Mouse (Mus musculus) limb, embryonic 15.5 days (tissue): Measurements from ENCODE around the gene Sdsl. TPM values are rescaled to one million over a fixed set of nuclear protein-coding genes. Genes with fewer than 3 reads are reported as not detected.

Experiments used
- ATAC-seq: fragments of 200-750 bp; cut with Nextera tagmentation; 2 replicates; pipeline ENCODE4 v1.8.0; 2017; ENCODE audit warnings: low read depth, moderate TSS enrichment; ENCODE audit not compliant: insufficient number of reproducible peaks, low FRiP score, low TSS enrichment
- H3K27ac ChIP-seq: fragments of 300-500 bp; sonication (generic); 2 replicates; pipeline ENCODE4 v1.5.1; 2015; ENCODE audit warnings: moderate library complexity, mild to moderate bottlenecking, inconsistent platforms
- H3K27me3 ChIP-seq: fragments of 300-500 bp; sonication (generic); 2 replicates; pipeline ENCODE4 v1.6.1; 2015; ENCODE audit warnings: inconsistent platforms
- H3K36me3 ChIP-seq: fragments of 300-500 bp; sonication (generic); 2 replicates; pipeline ENCODE4 v1.6.1; 2015; ENCODE audit warnings: inconsistent platforms
- H3K4me1 ChIP-seq: fragments of 300-500 bp; sonication (generic); 2 replicates; pipeline ENCODE4 v1.6.1; 2015; ENCODE audit warnings: inconsistent platforms
- H3K4me2 ChIP-seq: fragments of 300-500 bp; sonication (generic); 2 replicates; pipeline ENCODE4 v1.6.1; 2015; ENCODE audit warnings: mild to moderate bottlenecking, inconsistent platforms
- H3K4me3 ChIP-seq: fragments of 300-500 bp; sonication (generic); 2 replicates; pipeline ENCODE4 v1.5.1; 2015; ENCODE audit warnings: mild to moderate bottlenecking, inconsistent platforms
- H3K9ac ChIP-seq: fragments of 300-500 bp; sonication (generic); 2 replicates; pipeline ENCODE4 v1.6.1; 2015; ENCODE audit warnings: inconsistent platforms
- H3K9me3 ChIP-seq: fragments of 300-500 bp; sonication (generic); 2 replicates; pipeline ENCODE4 v1.6.1; 2016; ENCODE audit warnings: inconsistent platforms
- WGBS: fragments of 180-500 bp; shearing (Covaris S2); methylation state at CpG from one replicate; pipeline ENCODE4 v1.1.7; 2015; 5-methylcytosine and 5-hydroxymethylcytosine counted together
- polyA plus RNA-seq: library from polyadenylated mRNA; unstranded; fragments of >200 nt; fragmentation: Nextera tagmentation; extraction: Ambion mirVana; gene quantifications from 2 replicates; pipeline ENCODE4 v1.2.1, GENCODE M21; 2015

Sdsl gene
- polyA plus RNA-seq, 1 experiment from 2014 or later: 0.95 TPM

DNA sequence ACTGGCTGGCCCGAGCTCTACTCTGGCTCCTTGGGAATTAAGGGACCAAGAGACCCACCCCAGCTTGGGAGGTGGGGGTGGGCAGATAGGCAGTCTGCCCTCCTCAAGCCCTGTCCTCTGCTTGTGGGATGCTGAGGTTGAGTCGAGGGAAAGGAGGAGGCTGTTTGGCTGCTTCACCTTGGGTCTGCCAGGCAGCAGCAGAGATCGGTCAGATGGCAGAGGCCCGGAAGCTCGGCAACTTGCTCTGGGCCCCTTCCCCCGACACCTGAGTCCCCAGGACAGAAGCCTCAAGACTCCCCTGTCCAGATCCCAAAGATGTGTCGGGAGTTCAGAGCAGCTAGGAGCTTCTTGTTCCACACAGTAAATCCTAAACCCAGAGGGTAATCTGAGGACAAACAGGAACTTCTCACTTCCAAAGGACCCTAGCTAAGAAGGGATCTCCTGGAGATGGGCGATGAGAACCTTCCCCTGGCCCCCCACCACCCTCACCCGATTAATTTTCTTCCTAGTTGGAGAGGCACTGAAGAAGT lies 40.1 kb downstream of the Sdsl start:
- Histone ChIP-seq H3K27me3 (peaks cover 97% of the 10 kb centered on the region), H3K4me1 (peaks cover 18% of the 10 kb centered on the region), H3K9me3 (no peaks in the 10 kb centered on the region), H3K4me3 (no peak overlapping the region), H3K4me2 (no peak overlapping the region), H3K36me3 (no peaks in the 10 kb centered on the region), H3K27ac (no peak overlapping the region), H3K9ac (no peak overlapping the region)
- no peak for ATAC-seq
- 2% methylated on average over 9 of the region's 9 CpGs for WGBS

DNA sequence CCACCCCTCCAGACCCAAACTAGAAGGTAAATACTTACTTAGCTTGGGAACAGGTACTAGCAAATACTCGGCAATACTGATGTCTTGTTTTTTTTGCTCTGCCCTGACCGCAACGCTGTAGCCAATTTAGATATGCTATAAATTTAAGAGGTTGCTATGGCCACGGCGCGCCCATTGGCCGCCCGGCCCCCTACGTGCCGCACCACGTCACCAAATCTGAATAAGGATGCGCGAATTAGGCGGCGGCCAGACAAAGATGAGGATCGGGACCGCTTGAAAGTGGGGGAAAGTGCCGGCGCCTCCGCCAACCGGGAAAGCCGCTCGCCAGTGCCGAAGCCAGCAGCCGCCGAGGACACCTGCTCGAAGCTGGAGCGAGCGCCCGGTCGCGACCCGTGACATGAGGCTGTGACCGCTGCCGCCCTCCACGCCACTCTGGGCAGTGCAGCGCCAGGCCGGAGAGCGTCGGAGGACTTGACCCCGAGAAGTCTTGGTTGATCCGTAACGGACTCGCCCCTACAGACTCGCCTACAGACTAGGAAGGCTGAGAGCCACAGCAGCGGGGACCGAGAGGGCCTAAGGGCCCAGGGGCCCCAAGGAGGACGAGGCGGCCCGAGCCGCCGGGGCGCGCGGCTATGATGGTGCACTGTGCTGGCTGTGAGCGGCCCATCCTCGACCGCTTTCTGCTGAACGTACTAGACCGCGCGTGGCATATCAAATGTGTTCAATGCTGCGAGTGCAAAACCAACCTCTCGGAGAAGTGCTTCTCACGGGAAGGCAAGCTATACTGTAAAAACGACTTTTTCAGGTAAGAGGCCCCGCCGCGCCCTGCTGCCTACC lies 40.7 kb downstream of the Sdsl start, which contains the start of gene Lhx5:
Lhx5 (plus strand) TSS at position 51 of the 837 bp plus-strand sequence.
- H3K27me3 ChIP-seq: peaks cover 97% of the 10 kb centered on the region
- no peak for ATAC-seq
- under 1% methylated on average over 69 of the region's 69 CpGs for WGBS
- no peaks in the 10 kb centered on the region for H3K36me3 ChIP-seq
- no peak within 1 kb of the TSS for H3K9ac ChIP-seq
- H3K4me1 ChIP-seq: peaks cover 17% of the 10 kb centered on the region
- H3K9me3 ChIP-seq: no peaks in the 10 kb centered on the region
- H3K4me2 ChIP-seq: 0 out of 2 replicates have a peak within 1 kb of the TSS, but pooled peaks have one; percentile 3
- no peak within 1 kb of the TSS for H3K27ac ChIP-seq
- H3K4me3 ChIP-seq: peak within 1 kb of the TSS; percentile 10; the same call in 1 of the 2 replicates

DNA sequence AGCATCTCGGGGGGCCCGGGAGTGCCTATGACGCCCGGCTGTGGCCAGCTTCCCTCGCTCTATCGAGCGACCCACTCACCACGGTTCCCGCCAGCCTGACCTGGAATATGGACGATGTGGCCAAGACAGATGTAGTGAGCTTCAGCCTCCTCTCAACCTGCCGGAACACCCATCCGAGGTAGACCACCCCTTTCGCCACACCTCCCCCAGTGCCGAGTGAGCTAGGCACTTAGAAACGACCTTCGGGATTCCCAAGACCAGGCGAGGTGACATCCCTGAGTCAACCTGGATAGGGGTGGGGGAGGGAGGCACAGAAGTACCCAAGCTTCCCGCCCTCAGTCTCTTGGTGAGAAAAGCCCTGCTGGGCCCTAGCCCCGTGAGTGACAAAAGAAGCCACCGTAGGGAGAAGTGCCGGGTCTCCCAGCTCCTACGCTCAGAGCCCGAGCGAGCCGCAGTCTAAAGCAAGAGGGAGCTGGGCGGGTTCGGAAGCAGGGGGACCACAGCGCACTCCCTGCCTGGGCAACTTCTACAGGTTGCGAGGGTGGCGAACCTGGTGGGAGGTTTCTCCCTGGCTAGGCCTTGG lies 41.5 kb downstream of the Sdsl start:
- peaks cover 14% of the 10 kb centered on the region for H3K4me1 ChIP-seq
- H3K36me3 ChIP-seq: no peaks in the 10 kb centered on the region
- no peak overlapping the region for H3K9ac ChIP-seq
- H3K9me3 ChIP-seq: no peaks in the 10 kb centered on the region
- no peak overlapping the region for H3K27ac ChIP-seq
- 1% methylated on average over 30 of the region's 30 CpGs for WGBS
- H3K27me3 ChIP-seq: peaks cover 97% of the 10 kb centered on the region
- H3K4me2 ChIP-seq: no peak overlapping the region
- no peak for ATAC-seq
- H3K4me3 ChIP-seq: no peak overlapping the region

DNA sequence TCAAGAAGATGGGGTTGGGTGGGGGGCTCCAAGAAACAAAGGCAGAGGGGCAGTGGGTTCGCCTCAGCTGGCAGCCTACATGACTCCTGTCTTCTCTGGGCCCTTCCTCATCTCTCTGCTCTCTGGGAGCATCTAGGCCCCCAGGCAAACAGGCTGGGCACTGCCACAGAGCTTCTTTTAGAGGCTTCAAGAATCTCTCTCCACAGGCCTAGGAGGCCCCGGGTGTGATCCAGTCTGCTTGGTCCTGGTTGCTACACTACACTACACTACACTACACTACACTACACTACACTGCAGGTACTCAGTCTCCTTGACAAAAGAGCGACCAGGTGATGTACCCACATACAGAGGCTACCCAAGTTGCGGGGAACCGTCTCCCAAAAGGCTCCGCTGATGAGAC lies 42.9 kb downstream of the Sdsl start:
- 5% methylated on average over 6 of the region's 6 CpGs for WGBS
- no peak overlapping the region for H3K4me3 ChIP-seq

DNA sequence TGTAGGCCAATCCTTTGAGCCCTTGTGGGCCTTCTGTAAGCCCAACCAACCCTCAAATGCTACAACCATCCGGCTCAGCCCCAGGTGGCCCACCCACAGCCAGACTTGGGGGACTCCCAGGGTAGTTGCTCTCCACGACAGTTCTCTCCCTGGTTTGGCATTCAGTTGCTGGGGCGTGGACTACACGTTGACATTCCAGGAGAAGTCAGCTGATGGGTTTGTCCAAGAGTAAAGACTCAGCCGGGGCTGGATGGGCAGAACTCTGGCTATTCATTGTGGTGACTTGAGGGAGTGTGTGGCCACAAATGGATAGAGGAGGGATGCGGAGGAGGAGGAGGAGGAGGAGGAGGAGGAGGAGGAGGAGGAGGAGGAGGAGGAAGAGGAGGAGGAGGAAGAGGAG lies 43.6 kb downstream of the Sdsl start:
- H3K4me3 ChIP-seq: no peak overlapping the region
- WGBS: 0% methylated on average over 5 of the region's 6 CpGs
- ATAC-seq: no peak
- H3K4me2 ChIP-seq: no peak overlapping the region
- H3K27ac ChIP-seq: no peak overlapping the region
- H3K9me3 ChIP-seq: no peaks in the 10 kb centered on the region
- H3K36me3 ChIP-seq: no peaks in the 10 kb centered on the region
- peaks cover 94% of the 10 kb centered on the region for H3K27me3 ChIP-seq
- H3K9ac ChIP-seq: no peak overlapping the region
- peaks cover 9% of the 10 kb centered on the region for H3K4me1 ChIP-seq

More for the DNA sequence above, 42.9 kb downstream of the Sdsl start:
- ATAC-seq: no peak
- H3K36me3 ChIP-seq: no peaks in the 10 kb centered on the region
- H3K27ac ChIP-seq: no peak overlapping the region
- no peak overlapping the region for H3K4me2 ChIP-seq
- H3K27me3 ChIP-seq: peaks cover 94% of the 10 kb centered on the region
- peaks cover 9% of the 10 kb centered on the region for H3K4me1 ChIP-seq
- H3K9ac ChIP-seq: no peak overlapping the region
- no peaks in the 10 kb centered on the region for H3K9me3 ChIP-seq

DNA sequence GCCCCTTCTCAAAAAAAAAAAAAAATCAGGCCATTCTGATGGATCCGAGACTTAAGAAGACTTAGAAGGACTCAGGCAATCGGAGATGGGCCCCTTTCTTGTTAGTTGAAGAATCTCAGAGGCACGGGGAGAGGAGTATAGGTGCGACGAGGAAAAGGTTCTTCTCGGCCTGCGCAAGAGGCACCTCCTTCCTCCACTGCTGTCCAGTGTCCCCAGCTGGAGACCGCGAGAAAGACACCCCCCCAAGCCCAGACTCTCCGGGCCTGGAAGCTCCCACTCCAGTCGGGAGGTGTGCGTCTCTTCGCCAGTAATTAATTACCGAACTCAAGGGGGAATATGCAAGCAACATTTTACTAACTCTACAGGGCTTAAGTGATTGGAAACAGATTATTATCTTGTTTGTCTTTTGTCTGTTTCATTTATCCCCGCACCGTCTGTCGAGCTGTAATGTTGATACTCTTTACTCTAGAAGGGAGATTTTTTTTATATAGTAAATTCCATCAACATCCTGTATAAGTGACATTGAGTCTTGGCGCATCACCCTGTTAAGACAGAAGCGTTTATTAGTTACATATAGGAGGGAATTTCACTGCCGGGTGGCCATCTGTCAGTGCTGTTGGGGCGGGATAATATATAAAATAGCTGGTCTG lies 44.3 kb downstream of the Sdsl start:
- ATAC-seq: no peak
- no peak overlapping the region for H3K4me2 ChIP-seq
- H3K4me1 ChIP-seq: peaks cover 9% of the 10 kb centered on the region
- WGBS: 1% methylated on average over 21 of the region's 21 CpGs
- H3K36me3 ChIP-seq: no peaks in the 10 kb centered on the region
- no peak overlapping the region for H3K27ac ChIP-seq
- H3K27me3 ChIP-seq: peaks cover 94% of the 10 kb centered on the region
- no peaks in the 10 kb centered on the region for H3K9me3 ChIP-seq
- no peak overlapping the region for H3K9ac ChIP-seq
- H3K4me3 ChIP-seq: no peak overlapping the region

DNA sequence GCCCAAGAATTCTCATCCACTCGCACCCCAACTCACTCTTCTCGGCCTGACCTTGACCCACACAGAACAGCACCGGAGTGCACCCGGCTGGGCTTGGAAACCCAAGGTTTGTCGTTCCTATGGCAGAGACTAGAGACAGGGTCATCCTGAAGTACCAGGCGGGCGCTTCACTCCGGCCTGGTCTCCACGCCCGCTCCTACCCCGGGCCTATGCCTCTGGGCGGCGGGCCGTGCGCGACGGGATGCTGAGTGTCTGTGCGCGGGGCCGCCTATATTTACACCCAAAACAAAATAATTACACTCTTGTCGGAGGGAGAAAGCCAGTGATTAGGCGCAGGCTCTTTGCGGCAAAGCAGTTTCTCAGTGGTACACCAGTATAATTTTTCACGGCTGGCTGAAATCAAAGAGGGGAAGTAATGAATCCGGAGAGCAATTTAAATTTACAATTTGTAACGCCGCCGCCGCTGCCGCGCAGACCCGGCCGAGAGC lies 45.1 kb downstream of the Sdsl start:
- Histone ChIP-seq H3K9ac (no peak overlapping the region), H3K4me1 (peaks cover 9% of the 10 kb centered on the region), H3K27me3 (peaks cover 95% of the 10 kb centered on the region), H3K36me3 (no peaks in the 10 kb centered on the region), H3K27ac (no peak overlapping the region), H3K4me3 (no peak overlapping the region), H3K4me2 (no peak overlapping the region), H3K9me3 (no peaks in the 10 kb centered on the region)
- no peak for ATAC-seq
- under 1% methylated on average over 33 of the region's 33 CpGs for WGBS

DNA sequence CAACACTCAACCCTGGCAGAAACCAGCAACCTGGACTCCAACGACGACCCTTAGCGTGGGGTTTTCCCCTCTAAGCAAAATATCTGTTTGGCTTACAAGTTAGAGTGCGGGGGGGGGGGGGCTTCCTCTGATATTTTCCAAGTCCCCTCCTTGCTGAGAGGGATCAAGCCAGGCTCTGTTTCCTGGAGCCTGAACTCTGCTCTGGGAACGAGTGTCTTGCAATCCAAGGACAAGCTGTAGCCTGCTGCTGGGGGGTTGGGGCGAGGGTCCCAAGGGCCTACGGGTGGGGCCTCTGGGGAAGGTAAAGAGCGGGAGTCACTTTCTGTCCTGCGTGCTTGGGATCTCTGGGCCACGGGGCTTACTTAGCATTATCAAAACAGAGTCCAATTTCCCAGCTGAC lies 46.0 kb downstream of the Sdsl start:
- ATAC-seq: no peak
- H3K27ac ChIP-seq: no peak overlapping the region
- H3K27me3 ChIP-seq: peaks cover 95% of the 10 kb centered on the region
- H3K4me2 ChIP-seq: no peak overlapping the region
- H3K9me3 ChIP-seq: no peaks in the 10 kb centered on the region
- peaks cover 3% of the 10 kb centered on the region; the same call in 1 of the 2 replicates for H3K4me1 ChIP-seq
- H3K9ac ChIP-seq: no peak overlapping the region
- H3K36me3 ChIP-seq: no peaks in the 10 kb centered on the region
- H3K4me3 ChIP-seq: no peak overlapping the region
- WGBS: 0% methylated on average over 10 of the region's 10 CpGs

DNA sequence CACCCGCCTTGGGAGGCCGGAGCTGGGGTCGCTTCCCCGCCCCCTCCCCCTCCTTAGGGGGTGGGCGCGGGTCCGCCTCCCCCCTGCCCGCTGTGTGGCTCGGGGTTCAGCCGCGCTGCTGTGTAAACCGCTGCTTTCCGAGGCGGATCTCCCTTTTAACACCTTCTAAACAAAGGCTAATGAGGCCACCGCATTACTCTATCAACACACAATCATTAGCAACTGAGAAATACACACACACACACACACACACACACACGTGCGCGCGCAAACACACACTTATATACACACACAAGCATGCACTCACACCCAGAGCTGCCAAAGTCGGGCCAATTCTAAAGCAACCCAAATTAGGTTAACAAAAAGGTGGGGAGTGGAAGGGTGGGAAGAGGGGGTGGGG lies 46.9 kb downstream of the Sdsl start:
- Histone ChIP-seq H3K4me2 (no peak overlapping the region), H3K27me3 (peaks cover 95% of the 10 kb centered on the region), H3K27ac (no peak overlapping the region), H3K9me3 (no peaks in the 10 kb centered on the region), H3K4me1 (no peaks in the 10 kb centered on the region), H3K36me3 (no peaks in the 10 kb centered on the region), H3K9ac (no peak overlapping the region), H3K4me3 (no peak overlapping the region)
- WGBS: under 1% methylated on average over 17 of the region's 20 CpGs
- ATAC-seq: no peak

DNA sequence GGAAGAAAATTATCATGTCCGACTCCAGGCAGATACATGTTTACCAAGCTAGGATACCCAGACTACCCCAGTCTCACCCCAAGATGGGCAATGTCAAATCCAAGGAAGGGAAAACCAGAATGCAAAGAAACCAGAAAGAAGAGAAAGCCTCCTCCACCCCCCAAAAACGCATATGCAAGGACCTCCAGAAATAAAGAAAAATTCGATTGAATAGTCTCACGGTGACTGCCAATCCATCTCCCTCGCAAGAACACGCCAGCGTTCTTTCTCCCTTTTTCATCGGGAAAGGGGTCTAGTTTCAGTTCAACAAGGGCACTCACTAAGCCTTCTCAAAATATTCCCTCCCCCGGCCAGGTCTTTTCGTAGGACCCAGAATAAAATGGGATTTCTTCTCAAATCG lies 48.0 kb downstream of the Sdsl start:
- no peaks in the 10 kb centered on the region for H3K36me3 ChIP-seq
- H3K27ac ChIP-seq: no peak overlapping the region
- H3K27me3 ChIP-seq: peaks cover 91% of the 10 kb centered on the region
- H3K4me3 ChIP-seq: no peak overlapping the region
- H3K9me3 ChIP-seq: no peaks in the 10 kb centered on the region
- ATAC-seq: no peak
- no peak overlapping the region for H3K4me2 ChIP-seq
- WGBS: under 1% methylated on average over 11 of the region's 11 CpGs
- no peak overlapping the region for H3K9ac ChIP-seq
- H3K4me1 ChIP-seq: no peaks in the 10 kb centered on the region

DNA sequence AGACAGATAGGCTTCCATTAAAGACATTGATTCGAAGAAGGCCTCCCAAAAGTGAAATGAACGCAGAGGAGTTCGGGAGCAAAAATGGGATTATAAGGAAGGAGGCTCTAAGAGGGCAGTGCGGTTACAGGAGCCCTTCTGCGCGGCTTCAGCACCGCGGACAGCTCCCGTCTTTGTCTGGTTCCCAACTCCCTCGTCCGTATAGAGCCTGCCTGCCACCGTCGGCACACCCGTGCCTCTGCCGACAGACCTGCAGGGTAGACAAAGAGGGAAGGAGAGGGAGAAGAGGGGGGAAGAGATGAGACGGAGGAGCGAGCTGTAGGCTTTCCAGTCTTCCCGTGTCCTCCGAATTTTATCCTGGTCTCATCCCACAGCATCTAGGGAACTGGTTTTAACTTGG lies 48.6 kb downstream of the Sdsl start:
- no peak overlapping the region for H3K27ac ChIP-seq
- no peak overlapping the region for H3K9ac ChIP-seq
- H3K27me3 ChIP-seq: peaks cover 91% of the 10 kb centered on the region
- ATAC-seq: no peak
- no peak overlapping the region for H3K4me2 ChIP-seq
- H3K9me3 ChIP-seq: no peaks in the 10 kb centered on the region
- H3K4me3 ChIP-seq: no peak overlapping the region
- H3K36me3 ChIP-seq: no peaks in the 10 kb centered on the region
- 1% methylated on average over 19 of the region's 19 CpGs for WGBS
- no peaks in the 10 kb centered on the region for H3K4me1 ChIP-seq

DNA sequence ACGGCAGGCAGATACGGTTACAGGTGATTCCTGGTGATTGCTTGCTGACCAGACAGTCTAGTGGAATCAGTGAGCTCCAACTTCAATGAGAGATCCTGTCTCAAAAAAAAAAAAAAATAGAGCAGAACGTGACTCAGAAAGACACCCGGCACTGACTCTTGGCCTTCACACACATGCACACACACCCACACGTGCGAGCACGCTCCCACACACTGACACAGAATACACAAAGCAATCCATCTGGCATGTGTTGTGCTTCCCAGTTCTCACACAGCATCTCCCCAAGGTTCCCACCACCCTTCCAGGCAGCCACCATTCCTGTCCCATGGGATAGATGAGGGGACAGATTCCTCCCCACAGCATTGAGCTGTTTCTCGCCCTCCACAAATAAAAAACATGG lies 52.5 kb downstream of the Sdsl start:
- no peak overlapping the region for H3K4me2 ChIP-seq
- H3K27me3 ChIP-seq: peaks cover 69% of the 10 kb centered on the region
- 87% methylated on average over 8 of the region's 8 CpGs for WGBS
- no peaks in the 10 kb centered on the region for H3K36me3 ChIP-seq
- H3K27ac ChIP-seq: no peak overlapping the region
- H3K9me3 ChIP-seq: peaks cover 3% of the 10 kb centered on the region; the same call in 1 of the 2 replicates
- no peak overlapping the region for H3K9ac ChIP-seq
- H3K4me3 ChIP-seq: no peak overlapping the region
- no peaks in the 10 kb centered on the region for H3K4me1 ChIP-seq
- no peak for ATAC-seq
